Mouse (Mus musculus): ENCODE measurements around the gene Sesn2. TPM values are rescaled to one million over a fixed set of nuclear protein-coding genes. Genes with fewer than 3 reads are reported as not detected.

Gene Sesn2
- total RNA-seq (2023): 14.1 to 17.0 TPM (median 15.1 TPM) in 4 replicates

DNA sequence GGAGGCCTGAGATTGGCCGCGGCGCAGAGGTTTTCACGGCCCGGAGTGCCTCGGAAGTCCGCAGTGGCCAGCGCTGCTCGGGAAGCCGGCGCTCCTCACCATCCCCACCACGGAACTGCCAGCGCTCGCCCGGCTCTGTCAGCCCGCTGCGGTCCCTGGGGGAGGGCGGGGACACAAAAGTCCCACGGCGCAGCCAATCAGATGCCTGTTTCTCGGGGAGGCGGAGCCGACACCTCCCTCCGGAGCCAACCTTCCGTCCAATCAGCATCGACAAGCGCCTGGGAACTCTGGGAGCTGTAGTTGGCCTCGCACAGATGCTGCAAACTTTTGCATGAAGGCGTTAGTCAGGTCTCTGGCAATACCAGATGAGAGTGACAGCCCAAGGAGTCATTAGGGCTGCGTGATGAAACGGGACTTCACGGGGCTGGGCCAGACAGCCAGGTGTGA, at the start of gene Sesn2:
Gene Sesn2, minus strand, starts transcription at position 150 of the 447 bp plus-strand sequence.

GRCm38 (mm10) chr4:132535406-132536121, 25.3 kb upstream of the Sesn2 start, which contains the start of gene Dnajc8:
Gene Dnajc8, plus strand, starts transcription at chr4:132535550.

GRCm38 (mm10) chr4:132532981-132533916, 22.9 kb upstream of the Sesn2 start, which contains the start of gene Atpif1:
Gene Atpif1, minus strand, starts transcription at chr4:132533659.

DNA sequence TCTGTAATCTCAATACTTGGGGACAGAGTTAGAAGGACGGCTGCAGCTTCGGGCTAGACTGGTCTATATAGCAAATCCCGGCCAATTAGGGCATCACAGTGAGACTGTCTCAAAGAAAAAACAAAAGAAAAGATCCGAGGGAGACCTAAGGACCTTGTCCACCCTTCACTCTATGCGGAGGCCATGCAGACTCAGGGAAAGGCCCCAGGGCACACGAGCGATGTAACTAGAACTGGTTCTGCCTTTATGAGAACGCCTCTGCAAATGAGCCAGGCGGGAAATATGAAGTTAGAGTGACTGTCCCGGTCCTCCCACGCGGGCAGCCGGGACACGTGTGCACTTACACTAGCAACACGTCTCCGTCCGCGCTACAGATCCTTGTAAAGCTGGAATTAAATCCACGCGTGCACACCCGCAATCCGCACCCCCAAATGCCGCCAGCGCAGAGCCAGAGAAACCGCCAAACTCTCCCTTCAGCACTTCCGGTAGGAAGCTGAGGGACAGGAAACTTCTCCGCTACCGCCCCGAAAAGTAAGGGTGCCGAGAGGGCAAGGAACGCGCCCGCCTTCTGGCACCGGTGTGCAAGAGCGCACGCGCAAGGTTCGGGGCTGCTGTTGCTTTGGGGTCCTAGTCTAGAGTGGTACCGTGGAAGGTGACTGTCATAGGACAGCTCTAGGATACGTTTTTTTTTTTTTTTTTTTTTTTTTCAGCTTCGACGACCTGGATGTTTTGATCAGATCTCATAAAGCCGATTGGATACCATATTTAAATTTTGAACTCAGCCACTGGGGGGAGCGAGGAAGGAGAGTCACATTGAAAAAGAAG, 46.7 kb downstream of the Sesn2 start, which contains the start of gene Med18:
Gene Med18, minus strand, starts transcription at position 492 of the 825 bp plus-strand sequence.

Other genes with a start within 250 kb of the Sesn2 start
- gene Gmeb1, start 248.9 kb downstream of the Sesn2 start, total RNA-seq (2023): 38.8 to 44.4 TPM (median 39.9 TPM) in 4 replicates
- gene Taf12, start 236.1 kb downstream of the Sesn2 start, total RNA-seq (2023): 30.3 to 34.3 TPM (median 32.2 TPM) in 4 replicates
- not detected in 4 replicates for gene Rab42, start 207.1 kb downstream of the Sesn2 start, total RNA-seq (2023)
- gene Trnau1ap, start 181.0 kb downstream of the Sesn2 start, total RNA-seq (2023): 32.7 to 41.4 TPM (median 35.7 TPM) in 4 replicates
- 14.4 to 22.8 TPM (median 19.2 TPM) in 4 replicates for gene Rcc1, start 156.9 kb downstream of the Sesn2 start, total RNA-seq (2023)
- 26.5 to 32.2 TPM (median 30.3 TPM) in 4 replicates for gene Phactr4, start 88.0 kb downstream of the Sesn2 start, total RNA-seq (2023)
- 5.9 to 9.8 TPM (median 7.9 TPM) in 4 replicates for gene Med18, start 46.6 kb downstream of the Sesn2 start, total RNA-seq (2023)
- gene Atpif1, start 23.2 kb upstream of the Sesn2 start, total RNA-seq (2023): 55.2 to 65.4 TPM (median 56.6 TPM) in 4 replicates
- gene Dnajc8, start 25.0 kb upstream of the Sesn2 start, total RNA-seq (2023): 92.2 to 111 TPM (median 104 TPM) in 4 replicates
- 1.0 to 1.8 TPM (median 1.1 TPM) in 4 replicates for gene Ptafr, start 53.6 kb upstream of the Sesn2 start, total RNA-seq (2023)
- 30.6 to 39.6 TPM (median 35.5 TPM) in 4 replicates for gene Eya3, start 128.5 kb upstream of the Sesn2 start, total RNA-seq (2023)
- 1.3 to 2.7 TPM (median 2.6 TPM) in 4 replicates for gene Xkr8, start 222.0 kb upstream of the Sesn2 start, total RNA-seq (2023)
- 0.29 TPM in 1 of 4 replicates, not detected in the others for gene Smpdl3b, start 246.8 kb upstream of the Sesn2 start, total RNA-seq (2023)

All from B cell, adult 62 days (primary cell).